Mouse (Mus musculus) stomach, postnatal 0 days (tissue): ENCODE results near the gene Eya3. TPM values are rescaled to one million over a fixed set of nuclear protein-coding genes. Genes with fewer than 3 reads are reported as not detected.

Experiments used
- ATAC-seq: fragments of 200-750 bp; cut with Nextera tagmentation; 2 replicates; pipeline ENCODE4 v1.8.0; 2017; ENCODE audit not compliant: low FRiP score, low TSS enrichment
- DNase-seq: peaks from one replicate; pipeline ENCODE4 v3.0.0-alpha.2; 2016; ENCODE audit warnings: low spot score
- H3K27ac ChIP-seq: fragments of 300-500 bp; sonication (generic); replicated peaks from 2 replicates; pipeline ENCODE4 v1.5.1; 2014; ENCODE audit warnings: mild to moderate bottlenecking, control low read depth
- H3K27me3 ChIP-seq: fragments of 300-500 bp; sonication (generic); 2 replicates; pipeline ENCODE4 v1.6.1; 2014; ENCODE audit warnings: low read length; ENCODE audit not compliant: control insufficient read depth, insufficient read depth
- H3K36me3 ChIP-seq: fragments of 300-500 bp; sonication (generic); 2 replicates; pipeline ENCODE4 v1.6.1; 2014; ENCODE audit warnings: low read length, mixed read lengths; ENCODE audit not compliant: control insufficient read depth, insufficient read depth
- H3K4me1 ChIP-seq: fragments of 300-500 bp; sonication (generic); replicated peaks from 2 replicates; pipeline ENCODE4 v1.6.1; 2014; ENCODE audit warnings: antibody characterized with exemption; ENCODE audit not compliant: control insufficient read depth, insufficient read depth
- H3K4me2 ChIP-seq: fragments of 300-500 bp; sonication (generic); replicated peaks from 2 replicates; pipeline ENCODE4 v1.6.1; 2014; ENCODE audit warnings: low read depth, mild to moderate bottlenecking, control low read depth, moderate library complexity
- H3K4me3 ChIP-seq: fragments of 300-500 bp; sonication (generic); 2 replicates; pipeline ENCODE4 v1.5.1; 2014; ENCODE audit warnings: low read depth, low read length, control low read depth
- H3K9ac ChIP-seq: fragments of 300-500 bp; sonication (generic); 2 replicates; pipeline ENCODE4 v1.6.1; 2014; ENCODE audit warnings: mild to moderate bottlenecking, low read length, control low read depth, mixed read lengths
- H3K9me3 ChIP-seq: fragments of 300-500 bp; sonication (generic); 2 replicates; pipeline ENCODE4 v1.6.1; 2016; ENCODE audit warnings: low read length; ENCODE audit not compliant: control insufficient read depth
- CTCF ChIP-seq: IDR thresholded peaks from 2 replicates; pipeline ENCODE4 v1.5.1; 2016; ENCODE audit warnings: antibody characterized with exemption, low read depth, mild to moderate bottlenecking, moderate library complexity
- EP300 ChIP-seq: optimal IDR thresholded peaks from 2 replicates; pipeline ENCODE3; 2016; ENCODE audit warnings: antibody characterized with exemption
- WGBS: fragments of 180-500 bp; shearing (Covaris S2); extraction: QIAGEN DNeasy Blood & Tissue Kit; methylation state at CpG from one replicate; pipeline ENCODE4 v1.1.7; 2014; 5-methylcytosine and 5-hydroxymethylcytosine counted together
- polyA plus RNA-seq: library from polyadenylated mRNA; unstranded; fragments of >200 nt; fragmentation: Nextera tagmentation; extraction: Ambion mirVana; gene quantifications from 2 replicates; pipeline ENCODE4 v1.2.1, GENCODE M21; 2015

Gene Eya3
- polyA plus RNA-seq, 1 experiment from 2014 or later, result 10.4 TPM

DNA sequence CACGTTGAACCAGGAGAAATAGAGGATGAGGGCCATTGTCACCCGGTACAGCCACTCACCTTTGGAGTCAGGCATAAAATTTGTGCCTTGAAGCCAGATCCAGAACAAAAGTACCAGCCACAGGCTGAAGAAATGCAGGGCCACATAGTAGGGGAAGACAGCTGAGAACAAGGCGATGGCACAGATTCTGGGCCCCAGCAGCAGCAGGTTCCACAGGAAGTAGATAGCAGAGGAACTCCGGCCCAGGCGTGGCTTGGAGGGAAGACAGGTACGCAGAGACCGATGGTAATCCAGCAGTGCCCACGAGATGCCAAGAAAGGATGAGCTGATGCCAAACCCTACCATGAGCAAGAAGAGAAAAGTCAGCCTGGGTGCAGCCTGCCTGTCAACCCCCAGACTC lies 89.4 kb downstream of the Eya3 start:
- no peaks in the 10 kb centered on the region for H3K27me3 ChIP-seq
- ATAC-seq, result no peak
- H3K9me3 ChIP-seq, result no peaks in the 10 kb centered on the region
- H3K4me2 ChIP-seq, result no peak overlapping the region
- TF ChIP-seq CTCF (no peak), EP300 (no peak)
- no peaks in the 10 kb centered on the region; the same call in 1 of the 2 replicates for H3K36me3 ChIP-seq
- H3K9ac ChIP-seq, result no peak overlapping the region
- no peak for DNase-seq
- whole genome bisulfite sequencing, result 79% methylated on average over 8 of the region's 8 CpGs
- H3K4me1 ChIP-seq, result no peaks in the 10 kb centered on the region
- H3K4me3 ChIP-seq, result no peak overlapping the region
- H3K27ac ChIP-seq, result no peak overlapping the region

DNA sequence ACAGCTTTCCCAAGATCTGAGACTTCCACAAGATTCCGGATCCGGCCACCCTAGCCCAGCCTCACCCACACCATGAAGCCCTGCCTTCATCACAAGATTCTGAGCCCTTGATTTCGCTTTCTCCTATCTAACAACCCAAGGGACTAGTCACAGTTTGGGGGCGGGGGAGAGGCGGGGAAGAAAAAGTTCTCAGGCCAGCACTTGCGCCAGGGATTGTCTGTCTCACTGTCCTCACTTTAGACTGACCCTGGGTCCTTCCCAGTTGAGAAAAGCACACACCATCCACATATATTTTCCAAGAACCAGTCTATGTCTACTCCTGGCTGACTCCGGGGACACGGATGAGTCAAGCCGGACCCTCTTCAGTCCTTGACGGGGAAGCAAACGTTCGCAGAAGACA lies 92.8 kb downstream of the Eya3 start:
- Histone ChIP-seq H3K9me3 (no peaks in the 10 kb centered on the region), H3K4me2 (peak overlapping the region; percentile 92), H3K36me3 (no peaks in the 10 kb centered on the region), H3K4me3 (peak overlapping the region; percentile 57), H3K4me1 (no peaks in the 10 kb centered on the region), H3K27ac (no peak overlapping the region; the same call in 1 of the 2 replicates), H3K9ac (peak overlapping the region; percentile 65), H3K27me3 (no peaks in the 10 kb centered on the region)
- no peak for ATAC-seq
- no peak for DNase-seq
- TF ChIP-seq CTCF, result no peak
- TF ChIP-seq EP300, result no peak
- WGBS, result 36% methylated on average over 12 of the region's 12 CpGs

DNA sequence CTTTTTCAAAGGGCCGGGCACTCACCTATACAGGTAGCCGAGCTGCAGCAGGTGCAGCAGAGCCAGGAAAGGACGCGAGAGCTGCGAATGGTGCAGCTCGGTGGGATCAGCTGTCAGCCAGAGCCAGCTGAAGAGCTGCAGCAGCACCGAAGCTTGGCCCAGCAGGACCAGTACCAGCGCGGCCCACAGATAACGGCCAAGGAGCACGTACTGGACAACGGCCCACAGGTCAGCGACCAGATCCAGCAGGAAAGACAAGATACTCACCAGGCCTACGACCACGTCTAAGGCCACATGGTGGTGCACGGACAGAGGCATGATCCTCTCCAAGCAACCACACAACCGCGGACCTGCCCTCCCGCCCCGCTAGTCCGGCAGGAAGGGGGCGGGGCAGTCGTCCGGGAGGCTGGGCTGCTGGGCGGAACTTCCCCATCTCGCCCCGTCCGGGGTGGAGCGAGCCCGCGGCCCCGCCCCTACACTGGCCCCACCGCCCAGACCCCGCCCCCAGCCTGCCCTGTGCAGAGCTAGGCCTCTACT lies 93.4 kb downstream of the Eya3 start, which contains the start of gene Xkr8:
TSS of gene Xkr8 (minus strand) at position 399 of the 537 bp plus-strand sequence.
- 2% methylated on average over 34 of the region's 34 CpGs for WGBS
- Histone ChIP-seq H3K4me3 (peak within 1 kb of the TSS; percentile 57), H3K9me3 (no peaks in the 10 kb centered on the region), H3K27me3 (no peaks in the 10 kb centered on the region), H3K27ac (no peak within 1 kb of the TSS; the same call in 1 of the 2 replicates), H3K4me1 (no peaks in the 10 kb centered on the region), H3K9ac (peak within 1 kb of the TSS; percentile 65), H3K36me3 (no peaks in the 10 kb centered on the region), H3K4me2 (peak within 1 kb of the TSS; percentile 92)
- DNase-seq (peak; percentile 95), ATAC-seq (peak; percentile 92)
- TF ChIP-seq CTCF (peak; percentile 50; the same call in 1 of the 2 replicates), EP300 (no peak)

DNA sequence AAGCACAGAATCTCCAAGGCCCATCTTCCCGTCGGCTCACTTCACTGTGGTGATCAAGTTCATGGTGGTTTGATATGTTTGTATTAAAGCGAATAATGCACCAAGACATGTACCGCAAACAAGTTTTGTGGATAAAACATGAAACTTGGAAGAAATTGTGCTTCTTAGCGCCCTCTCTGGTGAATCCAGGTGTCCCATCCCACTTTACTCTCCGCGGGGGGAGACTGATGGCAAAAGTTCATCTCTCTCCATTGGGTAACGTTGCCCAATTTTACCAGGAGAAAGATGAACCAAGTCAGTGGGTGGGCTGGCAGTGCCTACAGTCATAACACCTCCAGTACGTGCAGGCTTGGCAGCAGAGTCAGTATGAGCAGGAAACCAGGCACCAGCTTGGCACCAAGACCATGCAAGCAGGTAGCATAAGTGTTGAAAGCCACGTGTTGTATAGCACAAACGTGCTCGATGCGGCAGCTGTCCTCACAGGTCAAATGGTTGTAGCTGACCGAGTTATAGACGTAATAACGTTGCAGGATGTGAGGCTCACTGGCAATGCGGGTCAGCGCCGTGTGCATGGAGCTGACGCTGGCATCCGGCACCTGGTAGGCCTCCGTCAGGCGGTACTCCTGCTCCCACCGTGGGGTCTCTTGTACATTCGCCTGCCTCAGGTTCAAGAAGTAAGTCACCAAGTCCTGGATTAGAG lies 94.4 kb downstream of the Eya3 start:
- no peaks in the 10 kb centered on the region for H3K27me3 ChIP-seq
- no peaks in the 10 kb centered on the region for H3K4me1 ChIP-seq
- H3K4me2 ChIP-seq, result no peak overlapping the region
- DNase-seq (no peak), ATAC-seq (no peak)
- WGBS, result 93% methylated on average over 25 of the region's 25 CpGs
- no peak overlapping the region for H3K27ac ChIP-seq
- no peaks in the 10 kb centered on the region for H3K36me3 ChIP-seq
- no peak for TF ChIP-seq EP300
- peak; percentile 28 for TF ChIP-seq CTCF
- H3K4me3 ChIP-seq, result no peak overlapping the region
- no peaks in the 10 kb centered on the region for H3K9me3 ChIP-seq
- no peak overlapping the region for H3K9ac ChIP-seq

DNA sequence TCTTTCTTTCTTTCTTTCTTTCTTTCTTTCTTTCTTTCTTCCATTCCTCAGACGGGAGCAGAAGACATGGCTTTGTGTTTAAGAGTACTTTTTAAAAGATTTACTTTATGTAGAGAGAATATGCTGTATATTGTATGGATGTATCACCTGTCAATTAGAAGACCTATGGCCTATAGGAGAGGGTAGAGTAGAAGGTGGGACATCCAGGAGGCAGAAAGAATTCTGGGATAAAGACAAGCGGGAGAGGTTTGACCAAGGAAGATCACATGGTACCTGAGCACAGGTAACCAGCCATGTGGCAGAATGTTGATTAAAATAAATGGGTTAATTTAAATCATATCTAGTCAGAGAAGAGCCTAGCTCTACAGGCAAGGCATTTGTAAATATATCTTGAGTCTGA lies 96.0 kb downstream of the Eya3 start:
- ATAC-seq (no peak), DNase-seq (no peak)
- H3K27ac ChIP-seq, result no peak overlapping the region
- WGBS, result 91% methylated on average over 2 of the region's 2 CpGs
- TF ChIP-seq CTCF (no peak), EP300 (no peak)
- H3K4me3 ChIP-seq, result no peak overlapping the region
- H3K4me1 ChIP-seq, result no peaks in the 10 kb centered on the region
- no peaks in the 10 kb centered on the region for H3K9me3 ChIP-seq
- H3K9ac ChIP-seq, result no peak overlapping the region
- no peaks in the 10 kb centered on the region for H3K27me3 ChIP-seq
- no peak overlapping the region for H3K4me2 ChIP-seq
- no peaks in the 10 kb centered on the region for H3K36me3 ChIP-seq

DNA sequence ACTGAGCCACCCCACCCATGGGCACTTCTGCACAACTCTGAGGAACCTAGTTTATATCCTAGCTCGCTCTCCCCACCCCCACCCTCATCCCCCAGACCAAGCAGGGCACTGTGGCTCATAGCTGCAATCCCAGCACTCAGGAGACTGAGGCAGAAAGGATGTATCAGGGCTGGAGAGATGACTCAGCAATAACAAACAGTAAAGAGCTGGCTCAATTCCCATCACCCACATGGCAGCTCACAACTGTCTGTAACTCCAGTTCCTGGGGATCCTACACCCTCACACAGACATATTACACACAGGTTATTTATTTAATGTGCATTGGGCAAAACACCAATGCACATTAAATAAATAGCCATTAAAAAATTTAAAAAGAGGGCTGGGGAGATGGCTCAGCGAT lies 96.6 kb downstream of the Eya3 start:
- 84% methylated on average over 2 of the region's 2 CpGs for WGBS
- H3K36me3 ChIP-seq, result no peaks in the 10 kb centered on the region
- no peaks in the 10 kb centered on the region for H3K9me3 ChIP-seq
- H3K27ac ChIP-seq, result no peak overlapping the region
- DNase-seq, result no peak
- ATAC-seq, result no peak
- no peaks in the 10 kb centered on the region for H3K27me3 ChIP-seq
- no peak overlapping the region for H3K4me3 ChIP-seq
- no peak overlapping the region for H3K9ac ChIP-seq
- H3K4me2 ChIP-seq, result no peak overlapping the region
- H3K4me1 ChIP-seq, result no peaks in the 10 kb centered on the region
- TF ChIP-seq EP300 (no peak), CTCF (no peak)
